Mouse (Mus musculus): ENCODE data around the gene Mef2c. TPM values are rescaled to one million over a fixed set of nuclear protein-coding genes. Genes with fewer than 3 reads are reported as not detected.

Mef2c gene
- polyA plus RNA-seq, 1 experiment from 2014 or later = 53.3 TPM

GRCm38 (mm10) chr13:83527921-83528320 lies 24.1 kb downstream of the Mef2c start:
- ATAC-seq (ENCODE audit: insufficient number of reproducible peaks, insufficient read depth, low FRiP score, low read depth) = no peak
- no peak overlapping the region for H3K27ac ChIP-seq (ENCODE audit: low read length)
- no peaks in the 10 kb centered on the region for H3K27me3 ChIP-seq (ENCODE audit: control insufficient read depth, insufficient read depth, low read length)
- H3K9me3 ChIP-seq (ENCODE audit: control insufficient read depth, low read depth, low read length) = no peaks in the 10 kb centered on the region
- no peak overlapping the region for H3K4me3 ChIP-seq (ENCODE audit: low read depth, low read length)
- H3K36me3 ChIP-seq (ENCODE audit: control insufficient read depth, insufficient read depth, low read length) = no peaks in the 10 kb centered on the region
- H3K4me1 ChIP-seq (ENCODE audit: control insufficient read depth, insufficient read depth, low read length) = no peaks in the 10 kb centered on the region; the same call in 1 of the 2 replicates
- H3K9ac ChIP-seq (replicated peaks; ENCODE audit: low read depth, low read length) = no peak overlapping the region
- WGBS = 63% methylated on average over 9 of the region's 9 CpGs
- 0 out of 2 replicates have a peak overlapping the region, but pooled peaks have one; percentile 6 for H3K4me2 ChIP-seq (replicated peaks; ENCODE audit: low read depth, low read length)

- no peaks in the 10 kb centered on the region for H3K9me3 ChIP-seq (ENCODE audit: control insufficient read depth, low read depth, low read length)
- no peak for ATAC-seq (ENCODE audit: insufficient number of reproducible peaks, insufficient read depth, low FRiP score, low read depth)
- no peaks in the 10 kb centered on the region for H3K36me3 ChIP-seq (ENCODE audit: control insufficient read depth, insufficient read depth, low read length)
- no peak overlapping the region for H3K4me3 ChIP-seq (ENCODE audit: low read depth, low read length)
- H3K4me2 ChIP-seq (replicated peaks; ENCODE audit: low read depth, low read length) = no peak overlapping the region
- H3K4me1 ChIP-seq (ENCODE audit: control insufficient read depth, insufficient read depth, low read length) = no peaks in the 10 kb centered on the region
- WGBS = 64% methylated on average over 8 of the region's 8 CpGs
- no peak overlapping the region for H3K27ac ChIP-seq (ENCODE audit: low read length)
- no peak overlapping the region for H3K9ac ChIP-seq (replicated peaks; ENCODE audit: low read depth, low read length)
- H3K27me3 ChIP-seq (ENCODE audit: control insufficient read depth, insufficient read depth, low read length) = no peaks in the 10 kb centered on the region
These were observed 26.0 kb downstream of the Mef2c start for GRCm38 (mm10) chr13:83529729-83530314.

GRCm38 (mm10) chr13:83530889-83531288 lies 27.1 kb downstream of the Mef2c start:
- Histone ChIP-seq H3K9ac (replicated peaks; ENCODE audit: low read depth, low read length) (no peak overlapping the region), H3K9me3 (ENCODE audit: control insufficient read depth, low read depth, low read length) (no peaks in the 10 kb centered on the region), H3K36me3 (ENCODE audit: control insufficient read depth, insufficient read depth, low read length) (no peaks in the 10 kb centered on the region), H3K27ac (ENCODE audit: low read length) (no peak overlapping the region), H3K4me1 (ENCODE audit: control insufficient read depth, insufficient read depth, low read length) (no peaks in the 10 kb centered on the region), H3K4me3 (ENCODE audit: low read depth, low read length) (no peak overlapping the region), H3K4me2 (replicated peaks; ENCODE audit: low read depth, low read length) (no peak overlapping the region), H3K27me3 (ENCODE audit: control insufficient read depth, insufficient read depth, low read length) (no peaks in the 10 kb centered on the region)
- WGBS = 84% methylated on average over 4 of the region's 4 CpGs
- no peak for ATAC-seq (ENCODE audit: insufficient number of reproducible peaks, insufficient read depth, low FRiP score, low read depth)

GRCm38 (mm10) chr13:83531968-83532591 lies 28.2 kb downstream of the Mef2c start:
- 49% methylated on average over 8 of the region's 8 CpGs for WGBS
- peak; percentile 72; the same call in 1 of the 2 replicates for ATAC-seq (ENCODE audit: insufficient number of reproducible peaks, insufficient read depth, low FRiP score, low read depth)
- H3K27ac ChIP-seq (ENCODE audit: low read length) = no peak overlapping the region

GRCm38 (mm10) chr13:83536361-83536760 lies 32.5 kb downstream of the Mef2c start:
- no peak overlapping the region for H3K9ac ChIP-seq (replicated peaks; ENCODE audit: low read depth, low read length)
- H3K9me3 ChIP-seq (ENCODE audit: control insufficient read depth, low read depth, low read length) = no peaks in the 10 kb centered on the region
- H3K36me3 ChIP-seq (ENCODE audit: control insufficient read depth, insufficient read depth, low read length) = no peaks in the 10 kb centered on the region
- H3K4me3 ChIP-seq (ENCODE audit: low read depth, low read length) = no peak overlapping the region
- H3K27ac ChIP-seq (ENCODE audit: low read length) = no peak overlapping the region
- ATAC-seq (ENCODE audit: insufficient number of reproducible peaks, insufficient read depth, low FRiP score, low read depth) = no peak
- H3K27me3 ChIP-seq (ENCODE audit: control insufficient read depth, insufficient read depth, low read length) = no peaks in the 10 kb centered on the region
- H3K4me2 ChIP-seq (replicated peaks; ENCODE audit: low read depth, low read length) = no peak overlapping the region
- no peaks in the 10 kb centered on the region for H3K4me1 ChIP-seq (ENCODE audit: control insufficient read depth, insufficient read depth, low read length)
- WGBS = 69% methylated on average over 3 of the region's 3 CpGs

More at GRCm38 (mm10) chr13:83531968-83532591, 28.2 kb downstream of the Mef2c start:
- Histone ChIP-seq H3K4me1 (ENCODE audit: control insufficient read depth, insufficient read depth, low read length) (no peaks in the 10 kb centered on the region), H3K4me3 (ENCODE audit: low read depth, low read length) (no peak overlapping the region), H3K9ac (replicated peaks; ENCODE audit: low read depth, low read length) (no peak overlapping the region), H3K27me3 (ENCODE audit: control insufficient read depth, insufficient read depth, low read length) (no peaks in the 10 kb centered on the region), H3K9me3 (ENCODE audit: control insufficient read depth, low read depth, low read length) (no peaks in the 10 kb centered on the region), H3K4me2 (replicated peaks; ENCODE audit: low read depth, low read length) (no peak overlapping the region), H3K36me3 (ENCODE audit: control insufficient read depth, insufficient read depth, low read length) (no peaks in the 10 kb centered on the region)

GRCm38 (mm10) chr13:83537163-83537562 lies 33.3 kb downstream of the Mef2c start:
- Histone ChIP-seq H3K9ac (replicated peaks; ENCODE audit: low read depth, low read length) (no peak overlapping the region), H3K27me3 (ENCODE audit: control insufficient read depth, insufficient read depth, low read length) (no peaks in the 10 kb centered on the region), H3K36me3 (ENCODE audit: control insufficient read depth, insufficient read depth, low read length) (no peaks in the 10 kb centered on the region), H3K4me1 (ENCODE audit: control insufficient read depth, insufficient read depth, low read length) (no peaks in the 10 kb centered on the region), H3K4me2 (replicated peaks; ENCODE audit: low read depth, low read length) (no peak overlapping the region), H3K4me3 (ENCODE audit: low read depth, low read length) (no peak overlapping the region), H3K9me3 (ENCODE audit: control insufficient read depth, low read depth, low read length) (no peaks in the 10 kb centered on the region), H3K27ac (ENCODE audit: low read length) (no peak overlapping the region)
- 44% methylated on average over 5 of the region's 5 CpGs for WGBS
- no peak for ATAC-seq (ENCODE audit: insufficient number of reproducible peaks, insufficient read depth, low FRiP score, low read depth)

GRCm38 (mm10) chr13:83539921-83540320 lies 36.1 kb downstream of the Mef2c start:
- Histone ChIP-seq H3K27me3 (ENCODE audit: control insufficient read depth, insufficient read depth, low read length) (no peaks in the 10 kb centered on the region), H3K4me3 (ENCODE audit: low read depth, low read length) (no peak overlapping the region), H3K9ac (replicated peaks; ENCODE audit: low read depth, low read length) (no peak overlapping the region), H3K4me1 (ENCODE audit: control insufficient read depth, insufficient read depth, low read length) (no peaks in the 10 kb centered on the region), H3K4me2 (replicated peaks; ENCODE audit: low read depth, low read length) (no peak overlapping the region), H3K9me3 (ENCODE audit: control insufficient read depth, low read depth, low read length) (no peaks in the 10 kb centered on the region), H3K27ac (ENCODE audit: low read length) (no peak overlapping the region), H3K36me3 (ENCODE audit: control insufficient read depth, insufficient read depth, low read length) (no peaks in the 10 kb centered on the region)
- no peak for ATAC-seq (ENCODE audit: insufficient number of reproducible peaks, insufficient read depth, low FRiP score, low read depth)

- WGBS = 81% methylated on average over 5 of the region's 5 CpGs
- no peak for ATAC-seq (ENCODE audit: insufficient number of reproducible peaks, insufficient read depth, low FRiP score, low read depth)
These were observed 38.8 kb downstream of the Mef2c start for GRCm38 (mm10) chr13:83542666-83543065.

GRCm38 (mm10) chr13:83544707-83545106 lies 40.9 kb downstream of the Mef2c start:
- H3K9me3 ChIP-seq (ENCODE audit: control insufficient read depth, low read depth, low read length) = no peaks in the 10 kb centered on the region
- ATAC-seq (ENCODE audit: insufficient number of reproducible peaks, insufficient read depth, low FRiP score, low read depth) = no peak
- H3K36me3 ChIP-seq (ENCODE audit: control insufficient read depth, insufficient read depth, low read length) = no peaks in the 10 kb centered on the region

More at GRCm38 (mm10) chr13:83542666-83543065, 38.8 kb downstream of the Mef2c start:
- H3K4me2 ChIP-seq (replicated peaks; ENCODE audit: low read depth, low read length) = no peak overlapping the region
- no peaks in the 10 kb centered on the region for H3K9me3 ChIP-seq (ENCODE audit: control insufficient read depth, low read depth, low read length)
- H3K4me1 ChIP-seq (ENCODE audit: control insufficient read depth, insufficient read depth, low read length) = no peaks in the 10 kb centered on the region
- H3K9ac ChIP-seq (replicated peaks; ENCODE audit: low read depth, low read length) = no peak overlapping the region
- H3K4me3 ChIP-seq (ENCODE audit: low read depth, low read length) = no peak overlapping the region
- no peaks in the 10 kb centered on the region for H3K27me3 ChIP-seq (ENCODE audit: control insufficient read depth, insufficient read depth, low read length)
- H3K36me3 ChIP-seq (ENCODE audit: control insufficient read depth, insufficient read depth, low read length) = no peaks in the 10 kb centered on the region
- H3K27ac ChIP-seq (ENCODE audit: low read length) = no peak overlapping the region

More at GRCm38 (mm10) chr13:83544707-83545106, 40.9 kb downstream of the Mef2c start:
- WGBS = 77% methylated on average over 4 of the region's 4 CpGs
- Histone ChIP-seq H3K4me2 (replicated peaks; ENCODE audit: low read depth, low read length) (no peak overlapping the region), H3K4me1 (ENCODE audit: control insufficient read depth, insufficient read depth, low read length) (no peaks in the 10 kb centered on the region), H3K9ac (replicated peaks; ENCODE audit: low read depth, low read length) (no peak overlapping the region), H3K4me3 (ENCODE audit: low read depth, low read length) (no peak overlapping the region), H3K27ac (ENCODE audit: low read length) (no peak overlapping the region), H3K27me3 (ENCODE audit: control insufficient read depth, insufficient read depth, low read length) (no peaks in the 10 kb centered on the region)

Measured in stomach, embryonic 14.5 days (tissue).